ENCODE assay signal across 21 mouse cellular contexts in the genomic region with DNA sequence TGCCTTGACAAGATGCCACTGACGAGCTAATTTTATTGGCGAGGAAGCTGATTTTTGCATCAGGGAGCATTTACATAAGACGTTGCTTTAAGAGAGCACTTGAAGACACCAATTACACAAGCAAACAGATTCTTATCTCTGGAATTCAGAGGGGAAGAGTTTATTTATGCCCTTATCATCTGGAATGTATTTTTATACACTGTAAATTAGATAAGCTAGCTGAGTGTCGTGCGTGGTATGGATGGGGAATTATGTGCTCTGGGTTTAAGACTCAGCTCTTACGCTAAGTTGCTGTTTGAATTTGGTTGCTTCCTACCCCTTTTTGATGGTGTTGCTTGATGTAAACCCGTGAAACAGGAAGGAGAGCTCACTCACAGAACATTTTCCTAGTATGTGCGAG. TPM values are rescaled to one million over a fixed set of nuclear protein-coding genes. Genes with fewer than 3 reads are reported as not detected.
DNase-seq lines count a peak whose midpoint lies in the region; ATAC-seq and TF ChIP-seq lines count a peak whose summit lies in the region.
"Had no signal": no experiment of that assay in that cellular context is flagged by ENCODE, and none has a peak within 500 bp of the region (broad histone marks: within the 10 kb centered on the region; RNA-seq: fewer than 3 reads in every experiment).

No protein-coding gene starts in this region.

- no peaks in the 10 kb centered on the region for H3K27me3 ChIP-seq in forebrain, embryonic 16.5 days (replicated peaks; ENCODE audit: control insufficient read depth, insufficient read depth, low read length)
- H3K27me3 ChIP-seq in forebrain, embryonic 13.5 days = no peaks in the 10 kb centered on the region
- no peaks in the 10 kb centered on the region for H3K27me3 ChIP-seq in kidney, embryonic 16.5 days (ENCODE audit: insufficient read depth, low read length)
- no peaks in the 10 kb centered on the region for H3K27me3 ChIP-seq in lung, embryonic 16.5 days (ENCODE audit: control insufficient read depth, insufficient read depth, low read depth, low read length)
- H3K27me3 ChIP-seq: embryonic facial prominence, embryonic 12.5 days; forebrain, embryonic 12.5 days; Patski had no signal

- ATAC-seq in forebrain, embryonic 16.5 days = peak; percentile 36; the same call in 1 of the 2 replicates
- ATAC-seq in forebrain, embryonic 13.5 days = no peak
- ATAC-seq in kidney, embryonic 16.5 days (ENCODE audit: low FRiP score, low TSS enrichment) = peak; percentile 59; the same call in 1 of the 2 replicates
- peak; percentile 92 for ATAC-seq in lung, embryonic 16.5 days (ENCODE audit: low read depth)
- ATAC-seq: activated CD4-positive, CD25-positive, alpha-beta regulatory T cell, adult 4 months; Patski had no signal

- H3K4me1 ChIP-seq in forebrain, embryonic 16.5 days (replicated peaks; ENCODE audit: control insufficient read depth, insufficient read depth, low read length) = 0 out of 2 replicates have a peak, but pooled peaks cover 3% of the 10 kb centered on the region
- H3K4me1 ChIP-seq in forebrain, embryonic 13.5 days = no peaks in the 10 kb centered on the region
- no peaks in the 10 kb centered on the region; the same call in 1 of the 2 replicates for H3K4me1 ChIP-seq in kidney, embryonic 16.5 days (ENCODE audit: insufficient read depth, low read length)
- H3K4me1 ChIP-seq in lung, embryonic 16.5 days (replicated peaks; ENCODE audit: control insufficient read depth, insufficient read depth, low read length) = peaks cover 16% of the 10 kb centered on the region
- H3K4me1 ChIP-seq in lung, adult 2 months (ENCODE audit: control insufficient read depth, insufficient read depth, low read length) = peaks cover 3% of the 10 kb centered on the region; the same call in 1 of the 2 replicates
- H3K4me1 ChIP-seq in embryonic fibroblast, embryonic 13.5 days (ENCODE audit: control insufficient read depth, insufficient read depth, low read length) = peaks cover 8% of the 10 kb centered on the region
- H3K4me1 ChIP-seq: embryonic facial prominence, embryonic 12.5 days; forebrain, embryonic 12.5 days; hindbrain, embryonic 10.5 days had no signal

- TF ChIP-seq POLR2A in lung, adult 2 months (IDR thresholded peaks at IDR 0.05; ENCODE audit: borderline replicate concordance, extremely low read depth, low read depth, low read length) = no peak
- no peak for TF ChIP-seq POLR2A in embryonic fibroblast, embryonic 13.5 days (IDR thresholded peaks at IDR 0.05; ENCODE audit: low read depth, low read length)

- TF ChIP-seq CTCF in lung, adult 2 months (IDR thresholded peaks at IDR 0.05; ENCODE audit: insufficient read depth, low read length) = no peak
- no peak for TF ChIP-seq CTCF in embryonic fibroblast, embryonic 13.5 days (IDR thresholded peaks at IDR 0.05; ENCODE audit: borderline replicate concordance, insufficient read depth, low read length)

- no peak overlapping the region for H3K4me3 ChIP-seq in forebrain, embryonic 16.5 days (replicated peaks; ENCODE audit: low read length)
- H3K4me3 ChIP-seq in forebrain, embryonic 13.5 days = no peak overlapping the region
- no peak overlapping the region for H3K4me3 ChIP-seq in kidney, embryonic 16.5 days (ENCODE audit: low read length)
- H3K4me3 ChIP-seq in lung, embryonic 16.5 days (ENCODE audit: low read length) = 0 out of 2 replicates have a peak overlapping the region, but pooled peaks have one; percentile 3
- H3K4me3 ChIP-seq in lung, adult 2 months (replicated peaks; ENCODE audit: extremely low read depth, low read depth, low read length) = no peak overlapping the region
- no peak overlapping the region for H3K4me3 ChIP-seq in embryonic fibroblast, embryonic 13.5 days (ENCODE audit: insufficient read depth, low read length)
- H3K4me3 ChIP-seq: embryonic facial prominence, embryonic 12.5 days; forebrain, embryonic 12.5 days; hindbrain, embryonic 10.5 days had no signal

- no peak for DNase-seq in kidney, postnatal 10 days
- DNase-seq in lung, adult 2 months = no peak
- DNase-seq in neural tube, embryonic 10.5 days (ENCODE audit: extremely low spot score, low spot score) = no peak
- DNase-seq: adrenal gland, postnatal 14 days; cerebellum, adult 11 months; cerebellum, adult 8-10 months; cerebellum, postnatal 25 days; gastrocnemius, postnatal 10 days had no signal

- no peaks in the 10 kb centered on the region for H3K36me3 ChIP-seq in forebrain, embryonic 16.5 days (ENCODE audit: control insufficient read depth, insufficient read depth)
- no peaks in the 10 kb centered on the region for H3K36me3 ChIP-seq in forebrain, embryonic 13.5 days (ENCODE audit: poor library complexity, severe bottlenecking)
- no peaks in the 10 kb centered on the region for H3K36me3 ChIP-seq in kidney, embryonic 16.5 days (ENCODE audit: insufficient read depth, low read length)
- H3K36me3 ChIP-seq in lung, embryonic 16.5 days (ENCODE audit: control insufficient read depth, insufficient read depth, low read length) = no peaks in the 10 kb centered on the region
- H3K36me3 ChIP-seq: embryonic facial prominence, embryonic 12.5 days; forebrain, embryonic 12.5 days; hindbrain, embryonic 10.5 days had no signal

- no peak overlapping the region for H3K27ac ChIP-seq in forebrain, embryonic 16.5 days (ENCODE audit: low read length)
- H3K27ac ChIP-seq in forebrain, embryonic 13.5 days = no peak overlapping the region
- H3K27ac ChIP-seq in kidney, embryonic 16.5 days (ENCODE audit: low read length) = peak overlapping the region; percentile 67; the same call in 1 of the 2 replicates
- H3K27ac ChIP-seq in lung, embryonic 16.5 days (ENCODE audit: low read length) = peak overlapping the region; percentile 66
- H3K27ac ChIP-seq in embryonic fibroblast, embryonic 13.5 days (ENCODE audit: insufficient read depth, low read length) = peak overlapping the region; percentile 93
- H3K27ac ChIP-seq: embryonic facial prominence, embryonic 12.5 days; forebrain, embryonic 12.5 days; hindbrain, embryonic 10.5 days; hindbrain, embryonic 14.5 days had no signal

- H3K9me3 ChIP-seq in forebrain, embryonic 16.5 days (ENCODE audit: control insufficient read depth, low read length) = no peaks in the 10 kb centered on the region
- H3K9me3 ChIP-seq in forebrain, embryonic 13.5 days (replicated peaks) = no peaks in the 10 kb centered on the region
- H3K9me3 ChIP-seq in kidney, embryonic 16.5 days (ENCODE audit: low read length) = no peaks in the 10 kb centered on the region
- H3K9me3 ChIP-seq in lung, embryonic 16.5 days (ENCODE audit: control insufficient read depth, low read length) = no peaks in the 10 kb centered on the region
- H3K9me3 ChIP-seq: embryonic facial prominence, embryonic 12.5 days; forebrain, embryonic 12.5 days; hindbrain, embryonic 10.5 days had no signal

- 72% methylated on average over 8 of the region's 8 CpGs for WGBS in forebrain, embryonic 16.5 days
- WGBS in forebrain, embryonic 13.5 days = 82% methylated on average over 8 of the region's 8 CpGs
- WGBS in kidney, embryonic 16.5 days = 55% methylated on average over 8 of the region's 8 CpGs
- WGBS in lung, embryonic 16.5 days = 8% methylated on average over 8 of the region's 8 CpGs
- WGBS in lung, adult 2 months = 18% methylated on average over 8 of the region's 8 CpGs

- no peak overlapping the region for H3K9ac ChIP-seq in forebrain, embryonic 16.5 days (replicated peaks; ENCODE audit: low read depth, low read length)
- H3K9ac ChIP-seq in forebrain, embryonic 13.5 days = no peak overlapping the region
- no peak overlapping the region for H3K9ac ChIP-seq in kidney, embryonic 16.5 days (replicated peaks; ENCODE audit: low read length)
- no peak overlapping the region for H3K9ac ChIP-seq in lung, embryonic 16.5 days (ENCODE audit: low read length)
- H3K9ac ChIP-seq: embryonic facial prominence, embryonic 12.5 days; forebrain, embryonic 12.5 days; hindbrain, embryonic 14.5 days had no signal

- H3K4me2 ChIP-seq in forebrain, embryonic 16.5 days (ENCODE audit: low read length) = no peak overlapping the region
- no peak overlapping the region for H3K4me2 ChIP-seq in forebrain, embryonic 13.5 days
- 0 out of 2 replicates have a peak overlapping the region, but pooled peaks have one; percentile 18 for H3K4me2 ChIP-seq in kidney, embryonic 16.5 days (replicated peaks; ENCODE audit: low read depth, low read length)
- H3K4me2 ChIP-seq in lung, embryonic 16.5 days (ENCODE audit: low read depth, low read length) = peak overlapping the region; percentile 43
- H3K4me2 ChIP-seq: embryonic facial prominence, embryonic 12.5 days; forebrain, embryonic 12.5 days; heart, embryonic 11.5 days; hindbrain, embryonic 14.5 days had no signal

RNA-seq across cellular contexts. Expression of a gene that starts 55.6 kb away (rescaled TPM):
- 0.10 and 0.18 TPM in 2 replicates for polyA plus RNA-seq in forebrain, embryonic 16.5 days (2015; fragmentation: Nextera tagmentation; extraction: Ambion mirVana)
- 0.08 TPM in 1 of 2 replicates, not detected in the other for polyA plus RNA-seq in forebrain, embryonic 13.5 days (2015; fragmentation: Nextera tagmentation; extraction: Ambion mirVana)
- 0.07 TPM in 1 of 2 replicates, not detected in the other for polyA plus RNA-seq in kidney, embryonic 16.5 days (2015; fragmentation: Nextera tagmentation; extraction: Ambion mirVana)
- polyA plus RNA-seq in lung, embryonic 16.5 days (2015; fragmentation: Nextera tagmentation; extraction: Ambion mirVana) = 0.04 and 0.19 TPM in 2 replicates
- polyA plus RNA-seq in lung, adult 2 months (2012; rRNA removed) = 0.11 and 0.18 TPM in 2 replicates
- 0.25 and 0.90 TPM in 2 replicates for polyA plus RNA-seq in embryonic fibroblast, embryonic 13.5 days (2011; ENCODE audit: insufficient read length, low read depth, missing spikeins)
- polyA plus RNA-seq: C2C12; embryonic facial prominence, embryonic 12.5 days; forebrain, embryonic 12.5 days; heart, embryonic 11.5 days; hindbrain, embryonic 10.5 days; hindbrain, embryonic 14.5 days; Patski had no signal

Comparison
In these comparisons a context has a peak if more than half of its experiments do, and no peak if none do; other contexts are left out.
1. H3K27ac ChIP-seq: peak in kidney, embryonic 16.5 days (single experiment), lung, embryonic 16.5 days (single experiment) and embryonic fibroblast, embryonic 13.5 days (single experiment); none in forebrain, embryonic 16.5 days (single experiment) and forebrain, embryonic 13.5 days (single experiment).
2. H3K4me2 ChIP-seq: peak in kidney, embryonic 16.5 days (single experiment) and lung, embryonic 16.5 days (single experiment); none in forebrain, embryonic 16.5 days (single experiment) and forebrain, embryonic 13.5 days (single experiment).